Mouse (Mus musculus) liver, postnatal 0 days (tissue): ENCODE data around the gene Defb3.

Experiments
- CTCF ChIP-seq: sonication (generic); IDR thresholded peaks from 2 replicates; pipeline ENCODE4 v1.5.1; 2016; ENCODE audit warnings: antibody characterized with exemption, low read depth
- EP300 ChIP-seq: IDR thresholded peaks from 2 replicates; pipeline ENCODE4 v1.6.1; 2016; ENCODE audit warnings: antibody characterized with exemption, low read depth, mild to moderate bottlenecking

GRCm38 (mm10) chr8:19258136-19258535, 35.0 kb upstream of the Defb3 start:
- TF ChIP-seq CTCF: no peak
- no peak for TF ChIP-seq EP300
